9 mouse cellular contexts compared by ENCODE assay signal in the genomic region with DNA sequence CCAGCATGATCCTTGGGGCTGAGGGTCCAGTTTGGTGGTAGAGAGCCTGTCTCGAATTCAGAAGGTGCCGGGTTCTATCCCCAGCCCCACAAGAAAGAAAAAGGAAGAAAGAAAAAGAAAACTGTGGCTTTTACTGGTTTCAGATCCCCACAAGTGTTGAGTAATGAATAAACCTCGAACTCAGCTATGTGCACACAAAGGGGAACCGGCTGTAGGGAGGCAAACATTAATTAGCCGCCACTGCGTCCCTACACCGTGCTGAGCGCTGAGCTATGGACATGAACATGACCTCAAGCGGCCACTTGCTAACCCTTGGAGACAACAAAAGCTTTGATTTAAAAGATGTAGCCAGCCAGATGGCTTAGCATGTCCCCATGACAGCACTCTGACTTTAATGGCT. TPM values are rescaled to one million over a fixed set of nuclear protein-coding genes. Genes with fewer than 3 reads are reported as not detected.
DNase-seq lines count a peak whose midpoint lies in the region; ATAC-seq lines count a peak whose summit lies in the region.
"Had no signal": no experiment of that assay in that cellular context is flagged by ENCODE, and none has a peak within 500 bp of the region (broad histone marks: within the 10 kb centered on the region; RNA-seq: fewer than 3 reads in every experiment).

No protein-coding gene starts in this region.

- no peak for DNase-seq in kidney, postnatal 36 days
- peak; percentile 51 for DNase-seq in embryo, embryonic 10.5 days (ENCODE audit: low spot score)
- no peak for DNase-seq in layer of hippocampus, adult 18-20 months (ENCODE audit: low spot score in 2 of 2)
- no peak for DNase-seq in left cerebral cortex, adult 8-10 months (ENCODE audit: low spot score in 2 of 2)
- no peak for DNase-seq in ovary, postnatal 36 days (ENCODE audit: low spot score)

- no peaks in the 10 kb centered on the region for H3K9me3 ChIP-seq in kidney, embryonic 15.5 days (replicated peaks)
- no peaks in the 10 kb centered on the region for H3K9me3 ChIP-seq in hindbrain, embryonic 13.5 days
- no peaks in the 10 kb centered on the region for H3K9me3 ChIP-seq in midbrain, embryonic 15.5 days

- H3K27me3 ChIP-seq in kidney, embryonic 15.5 days = no peaks in the 10 kb centered on the region
- no peaks in the 10 kb centered on the region for H3K27me3 ChIP-seq in hindbrain, embryonic 13.5 days
- H3K27me3 ChIP-seq in midbrain, embryonic 15.5 days (replicated peaks) = no peaks in the 10 kb centered on the region

- H3K27ac ChIP-seq in kidney, embryonic 15.5 days = peak overlapping the region; percentile 9
- peak overlapping the region; percentile 75 for H3K27ac ChIP-seq in hindbrain, embryonic 13.5 days
- H3K27ac ChIP-seq in midbrain, embryonic 15.5 days = peak overlapping the region; percentile 39

- peaks cover 12% of the 10 kb centered on the region; the same call in 1 of the 2 replicates for H3K36me3 ChIP-seq in kidney, embryonic 15.5 days
- peaks cover 27% of the 10 kb centered on the region for H3K36me3 ChIP-seq in hindbrain, embryonic 13.5 days
- H3K36me3 ChIP-seq in midbrain, embryonic 15.5 days (replicated peaks) = no peaks in the 10 kb centered on the region; the same call in 1 of the 2 replicates

- 0 out of 2 replicates have a peak, but pooled peaks have one; percentile 50 for ATAC-seq in kidney, embryonic 15.5 days (replicated peaks; ENCODE audit: low FRiP score)
- no peak for ATAC-seq in hindbrain, embryonic 13.5 days (ENCODE audit: low FRiP score)
- no peak for ATAC-seq in midbrain, embryonic 15.5 days (replicated peaks)

- H3K4me2 ChIP-seq in kidney, embryonic 15.5 days = no peak overlapping the region
- peak overlapping the region; percentile 13; the same call in 1 of the 2 replicates for H3K4me2 ChIP-seq in hindbrain, embryonic 13.5 days
- H3K4me2 ChIP-seq in midbrain, embryonic 15.5 days = 0 out of 2 replicates have a peak overlapping the region, but pooled peaks have one; percentile 2

- WGBS in kidney, embryonic 15.5 days = 40% methylated on average over 9 of the region's 9 CpGs
- WGBS in hindbrain, embryonic 13.5 days = 36% methylated on average over 9 of the region's 9 CpGs
- 35% methylated on average over 9 of the region's 9 CpGs for WGBS in midbrain, embryonic 15.5 days

- no peak overlapping the region; the same call in 1 of the 2 replicates for H3K9ac ChIP-seq in kidney, embryonic 15.5 days
- H3K9ac ChIP-seq in hindbrain, embryonic 13.5 days = peak overlapping the region; percentile 59; the same call in 1 of the 2 replicates
- H3K9ac ChIP-seq in midbrain, embryonic 15.5 days = no peak overlapping the region

- H3K4me1 ChIP-seq in kidney, embryonic 15.5 days = peaks cover 72% of the 10 kb centered on the region
- H3K4me1 ChIP-seq in hindbrain, embryonic 13.5 days (replicated peaks) = peaks cover 81% of the 10 kb centered on the region
- peaks cover 68% of the 10 kb centered on the region for H3K4me1 ChIP-seq in midbrain, embryonic 15.5 days

- no peak overlapping the region for H3K4me3 ChIP-seq in kidney, embryonic 15.5 days (replicated peaks)
- H3K4me3 ChIP-seq in hindbrain, embryonic 13.5 days = no peak overlapping the region
- H3K4me3 ChIP-seq in midbrain, embryonic 15.5 days = no peak overlapping the region
- H3K4me3 ChIP-seq: myocyte had no signal

RNA-seq across cellular contexts. Expression of a gene that starts 6.9 kb away (rescaled TPM):
- polyA plus RNA-seq in kidney, embryonic 15.5 days (2015; fragmentation: Nextera tagmentation; extraction: Ambion mirVana) = 33.8 and 35.3 TPM in 2 replicates
- 79.3 and 84.7 TPM in 2 replicates for polyA plus RNA-seq in hindbrain, embryonic 13.5 days (2015; fragmentation: Nextera tagmentation; extraction: Ambion mirVana)
- polyA plus RNA-seq in midbrain, embryonic 15.5 days (2015; fragmentation: Nextera tagmentation; extraction: Ambion mirVana) = 66.7 and 73.7 TPM in 2 replicates
- total RNA-seq in layer of hippocampus, adult 18-20 months (2021) = 10 to 100 TPM; 38.0 to 43.9 TPM
- total RNA-seq in left cerebral cortex, adult 8-10 months (2022) = 10 to 100 TPM; 35.5 to 47.5 (median 42.3) TPM

RNA-seq across cellular contexts. Expression of a gene that starts 51.7 kb away (rescaled TPM):
- polyA plus RNA-seq in kidney, embryonic 15.5 days (2015; fragmentation: Nextera tagmentation; extraction: Ambion mirVana) = 18.2 and 20.0 TPM in 2 replicates
- 21.4 and 25.5 TPM in 2 replicates for polyA plus RNA-seq in hindbrain, embryonic 13.5 days (2015; fragmentation: Nextera tagmentation; extraction: Ambion mirVana)
- polyA plus RNA-seq in midbrain, embryonic 15.5 days (2015; fragmentation: Nextera tagmentation; extraction: Ambion mirVana) = 29.8 and 30.7 TPM in 2 replicates
- total RNA-seq in layer of hippocampus, adult 18-20 months (2021) = 10 to 100 TPM; 46.3 to 48.5 TPM
- 10 to 100 TPM; 59.9 to 72.4 (median 63.5) TPM for total RNA-seq in left cerebral cortex, adult 8-10 months (2022)

Comparison
In these comparisons a context has a peak if more than half of its experiments do, and no peak if none do; other contexts are left out.
1. H3K27ac ChIP-seq: peak in every context shown above with its lines; median percentile 75 in hindbrain, embryonic 13.5 days; 39 in midbrain, embryonic 15.5 days; 9 in kidney, embryonic 15.5 days.